Mouse (Mus musculus) limb, embryonic 15.5 days (tissue): ENCODE data around the gene Clmp. TPM values are rescaled to one million over a fixed set of nuclear protein-coding genes. Genes with fewer than 3 reads are reported as not detected.

Experiments
- ATAC-seq: fragments of 200-750 bp; cut with Nextera tagmentation; 2 replicates; pipeline ENCODE4 v1.8.0; 2017; ENCODE audit warnings: low read depth, moderate TSS enrichment; ENCODE audit not compliant: insufficient number of reproducible peaks, low FRiP score, low TSS enrichment
- H3K27ac ChIP-seq: fragments of 300-500 bp; sonication (generic); 2 replicates; pipeline ENCODE4 v1.5.1; 2015; ENCODE audit warnings: moderate library complexity, mild to moderate bottlenecking, inconsistent platforms
- H3K27me3 ChIP-seq: fragments of 300-500 bp; sonication (generic); 2 replicates; pipeline ENCODE4 v1.6.1; 2015; ENCODE audit warnings: inconsistent platforms
- H3K36me3 ChIP-seq: fragments of 300-500 bp; sonication (generic); 2 replicates; pipeline ENCODE4 v1.6.1; 2015; ENCODE audit warnings: inconsistent platforms
- H3K4me1 ChIP-seq: fragments of 300-500 bp; sonication (generic); 2 replicates; pipeline ENCODE4 v1.6.1; 2015; ENCODE audit warnings: inconsistent platforms
- H3K4me2 ChIP-seq: fragments of 300-500 bp; sonication (generic); 2 replicates; pipeline ENCODE4 v1.6.1; 2015; ENCODE audit warnings: mild to moderate bottlenecking, inconsistent platforms
- H3K4me3 ChIP-seq: fragments of 300-500 bp; sonication (generic); 2 replicates; pipeline ENCODE4 v1.5.1; 2015; ENCODE audit warnings: mild to moderate bottlenecking, inconsistent platforms
- H3K9ac ChIP-seq: fragments of 300-500 bp; sonication (generic); 2 replicates; pipeline ENCODE4 v1.6.1; 2015; ENCODE audit warnings: inconsistent platforms
- H3K9me3 ChIP-seq: fragments of 300-500 bp; sonication (generic); 2 replicates; pipeline ENCODE4 v1.6.1; 2016; ENCODE audit warnings: inconsistent platforms
- WGBS: fragments of 180-500 bp; shearing (Covaris S2); methylation state at CpG from one replicate; pipeline ENCODE4 v1.1.7; 2015; 5-methylcytosine and 5-hydroxymethylcytosine counted together
- polyA plus RNA-seq: library from polyadenylated mRNA; unstranded; fragments of >200 nt; fragmentation: Nextera tagmentation; extraction: Ambion mirVana; gene quantifications from 2 replicates; pipeline ENCODE4 v1.2.1, GENCODE M21; 2015

Gene Clmp
- polyA plus RNA-seq, 1 experiment from 2014 or later, result 44.2 TPM

GRCm38 (mm10) chr9:40814060-40814459 is 128.3 kb downstream of the Clmp start:
- Histone ChIP-seq H3K4me1 (no peaks in the 10 kb centered on the region), H3K4me2 (no peak overlapping the region), H3K9ac (no peak overlapping the region), H3K36me3 (no peaks in the 10 kb centered on the region), H3K9me3 (no peaks in the 10 kb centered on the region), H3K27ac (no peak overlapping the region), H3K4me3 (no peak overlapping the region), H3K27me3 (no peaks in the 10 kb centered on the region)
- WGBS, result 88% methylated on average over 7 of the region's 7 CpGs
- ATAC-seq, result no peak

- Histone ChIP-seq H3K4me2 (no peak overlapping the region), H3K27ac (no peak overlapping the region), H3K9ac (no peak overlapping the region), H3K9me3 (no peaks in the 10 kb centered on the region), H3K4me1 (peaks cover 6% of the 10 kb centered on the region; the same call in 1 of the 2 replicates), H3K4me3 (no peak overlapping the region), H3K27me3 (no peaks in the 10 kb centered on the region), H3K36me3 (no peaks in the 10 kb centered on the region)
- no peak for ATAC-seq
- 89% methylated on average over 5 of the region's 5 CpGs for WGBS
Observed at GRCm38 (mm10) chr9:40817325-40818028, 131.7 kb downstream of the Clmp start.

- Histone ChIP-seq H3K9me3 (no peaks in the 10 kb centered on the region), H3K4me3 (no peak overlapping the region), H3K27ac (no peak overlapping the region), H3K4me2 (no peak overlapping the region), H3K9ac (no peak overlapping the region), H3K4me1 (peaks cover 6% of the 10 kb centered on the region; the same call in 1 of the 2 replicates), H3K36me3 (no peaks in the 10 kb centered on the region), H3K27me3 (no peaks in the 10 kb centered on the region)
- 46% methylated on average over 6 of the region's 6 CpGs for WGBS
- no peak for ATAC-seq
Observed at GRCm38 (mm10) chr9:40825601-40826000, 139.8 kb downstream of the Clmp start.

- H3K4me2 ChIP-seq, result no peak overlapping the region
- H3K27ac ChIP-seq, result no peak overlapping the region
- no peak overlapping the region for H3K9ac ChIP-seq
- H3K36me3 ChIP-seq, result no peaks in the 10 kb centered on the region
- no peaks in the 10 kb centered on the region for H3K9me3 ChIP-seq
- no peak overlapping the region for H3K4me3 ChIP-seq
- H3K4me1 ChIP-seq, result no peaks in the 10 kb centered on the region
- no peak for ATAC-seq
- no peaks in the 10 kb centered on the region for H3K27me3 ChIP-seq
- 48% methylated on average over 4 of the region's 4 CpGs for WGBS
Observed at GRCm38 (mm10) chr9:40827366-40827765, 141.6 kb downstream of the Clmp start.

- Histone ChIP-seq H3K27ac (no peak overlapping the region), H3K36me3 (no peaks in the 10 kb centered on the region), H3K4me1 (no peaks in the 10 kb centered on the region), H3K9me3 (no peaks in the 10 kb centered on the region), H3K4me3 (no peak overlapping the region), H3K4me2 (no peak overlapping the region), H3K9ac (no peak overlapping the region), H3K27me3 (no peaks in the 10 kb centered on the region)
- 6% methylated on average over 12 of the region's 12 CpGs for WGBS
- ATAC-seq, result no peak
Observed at GRCm38 (mm10) chr9:40834569-40834968, 148.8 kb downstream of the Clmp start.

Other genes starting within 250 kb of the Clmp start
- 3.2 and 3.8 TPM in 2 replicates for gene Gramd1b, start 154.6 kb upstream of the Clmp start, polyA plus RNA-seq
- not detected in 2 replicates for gene Gm21915, start 15.3 kb upstream of the Clmp start, polyA plus RNA-seq
- gene Hspa8, start 115.0 kb downstream of the Clmp start, polyA plus RNA-seq, result 2,195 and 2,248 TPM in 2 replicates
- not detected in 2 replicates for gene Bsx, start 188.2 kb downstream of the Clmp start, polyA plus RNA-seq